Mouse (Mus musculus): ENCODE data around the gene Macf1.
"Not testable (repeated sequence)": the region's sequence is repeated elsewhere in the genome, so short reads cannot be mapped to it uniquely, and the experiment has no call there.

The Macf1 gene

DNA sequence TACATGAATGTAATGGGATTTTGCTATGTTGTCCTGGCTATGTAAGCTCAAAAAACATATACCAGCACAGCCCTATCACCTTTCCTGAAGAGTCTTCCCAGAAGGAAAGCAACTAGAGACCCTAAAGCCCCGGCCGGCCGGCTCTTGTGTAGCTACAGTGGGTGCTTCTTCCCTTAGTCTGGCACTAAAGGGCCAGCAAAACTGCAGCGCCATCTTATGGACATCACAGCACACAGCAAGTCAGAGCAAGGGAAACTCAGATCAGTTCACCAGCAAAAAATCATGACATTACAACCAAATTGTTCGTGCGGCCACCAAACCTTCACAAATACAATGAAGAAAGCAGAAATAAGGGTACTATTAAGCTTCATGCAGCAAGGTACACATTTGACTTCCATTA, 154.9 kb downstream of the Macf1 start:
- no peak for DNase-seq

DNA sequence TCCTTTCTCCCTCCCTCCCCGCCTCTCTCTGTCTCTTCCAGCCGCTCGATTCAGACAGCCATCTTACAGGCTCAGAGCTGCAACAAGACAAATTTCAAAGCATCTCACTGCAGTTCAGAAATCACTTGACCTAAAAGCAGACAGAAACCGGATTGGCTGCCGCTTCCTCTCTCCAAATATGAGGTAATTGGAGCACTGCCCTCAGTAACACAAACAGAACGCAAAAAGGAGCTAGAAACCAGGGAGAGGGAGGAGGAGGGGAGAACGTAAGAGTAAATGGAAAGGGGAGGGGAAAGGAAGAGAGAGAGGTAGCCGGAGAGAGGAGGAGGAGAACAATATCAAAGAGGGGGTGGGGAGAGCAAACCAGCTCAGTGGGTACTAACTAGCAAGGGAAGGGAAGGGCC, 156.6 kb downstream of the Macf1 start:
- DNase-seq = no peak

- no peak for DNase-seq
Observed at GRCm38 (mm10) chr4:123526779-123527280, 157.3 kb downstream of the Macf1 start.

DNA sequence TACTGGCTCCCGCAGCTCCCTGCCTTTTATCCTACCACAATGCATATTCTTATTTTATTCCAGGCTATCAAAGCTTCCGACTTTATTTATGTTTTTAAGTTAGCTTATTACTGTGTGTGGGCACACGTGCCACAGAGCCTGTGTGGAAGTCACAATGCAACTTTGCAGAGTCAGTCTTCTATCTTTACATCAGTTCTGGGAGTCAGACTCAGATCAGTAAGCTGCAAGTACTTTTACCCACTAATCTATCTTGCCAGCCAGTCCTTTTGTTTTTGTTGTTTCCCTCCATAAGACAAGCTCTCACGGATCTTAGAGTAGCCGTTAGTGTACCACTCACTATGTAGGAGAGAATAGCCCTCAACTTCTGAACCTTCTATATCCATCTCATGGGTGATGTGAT, 159.4 kb downstream of the Macf1 start:
- DNase-seq = no peak

DNA sequence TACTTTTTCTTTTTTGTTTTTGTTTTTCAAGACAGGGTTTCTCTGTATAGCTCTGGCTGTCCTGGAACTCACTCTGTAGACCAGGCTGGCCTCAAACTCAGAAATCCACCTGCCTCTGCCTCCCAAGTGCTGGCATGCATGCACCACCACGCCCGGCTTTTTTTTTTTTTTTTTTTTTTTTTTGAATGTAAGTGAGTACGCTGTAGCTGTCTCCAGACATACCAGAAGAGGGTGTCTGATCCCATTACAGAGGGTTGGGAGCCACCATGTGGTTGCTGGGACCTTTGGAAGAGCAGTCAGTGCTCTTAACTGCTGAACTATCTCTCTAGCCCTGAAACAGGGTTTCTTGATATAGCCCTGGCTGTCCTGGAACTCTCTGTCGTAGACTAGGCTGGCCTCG, 164.0 kb downstream of the Macf1 start:
- DNase-seq = not testable (repeated sequence)

DNA sequence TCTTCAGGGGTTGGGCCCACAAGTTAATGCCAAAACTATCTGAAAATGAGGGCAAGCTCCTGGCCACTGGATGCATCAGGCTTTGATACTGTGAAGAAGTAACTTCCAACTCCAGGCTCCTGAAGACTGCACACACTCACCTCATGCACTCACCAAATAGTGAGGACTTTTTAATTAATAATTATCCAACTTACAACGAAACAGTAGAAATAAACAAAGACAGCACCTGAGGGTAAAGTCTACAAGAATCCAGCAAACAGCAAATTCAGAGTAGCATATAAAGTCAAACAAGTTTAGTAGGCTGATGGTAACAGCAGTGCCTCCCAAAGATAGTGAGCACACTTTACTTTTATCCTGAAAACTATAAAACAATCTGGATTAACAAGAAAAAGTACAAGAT, 168.5 kb downstream of the Macf1 start:
- no peak for DNase-seq

- no peak for DNase-seq
Observed at GRCm38 (mm10) chr4:123510201-123510600, 174.0 kb downstream of the Macf1 start.

GRCm38 (mm10) chr4:123489086-123489485, 195.1 kb downstream of the Macf1 start:
- DNase-seq = no peak

- DNase-seq = no peak
Observed at GRCm38 (mm10) chr4:123479991-123480390, 204.2 kb downstream of the Macf1 start.

DNA sequence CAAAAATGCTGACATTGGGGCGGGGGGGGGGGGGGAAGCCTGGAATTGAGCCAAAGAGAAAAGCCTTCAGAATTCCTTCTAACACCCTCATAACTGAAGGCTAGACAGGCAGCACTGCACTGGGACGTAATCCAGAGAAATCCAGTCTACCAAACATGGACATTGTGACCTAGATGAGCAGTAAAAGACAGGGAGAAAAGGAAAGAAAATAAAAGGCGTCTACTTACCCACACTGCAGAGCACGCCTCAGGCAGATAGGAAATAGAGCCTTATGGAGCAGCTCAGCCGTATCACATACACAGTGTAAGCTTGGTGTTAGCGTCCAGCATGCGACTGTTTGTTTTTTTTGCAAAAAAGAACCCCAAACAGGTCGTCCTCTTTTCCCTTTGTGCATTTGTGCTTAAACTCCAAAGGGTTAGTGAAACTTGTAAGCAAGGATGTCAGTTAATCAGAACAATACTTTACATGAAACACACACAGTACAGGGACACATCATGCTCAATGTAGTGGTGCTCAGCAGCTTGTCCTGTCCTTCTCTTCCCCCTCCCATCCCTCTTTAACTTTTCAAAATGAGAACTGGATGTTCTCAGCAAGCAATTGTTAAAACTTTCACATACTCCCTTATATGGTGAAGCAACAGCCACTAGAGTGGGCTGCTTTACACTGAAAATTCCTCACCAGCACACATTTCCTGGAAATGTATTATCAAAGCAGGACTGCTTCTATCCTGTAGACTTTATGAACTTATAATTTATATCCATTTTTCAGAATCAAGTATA, 205.3 kb downstream of the Macf1 start:
- no peak for DNase-seq

- DNase-seq = no peak
Observed at GRCm38 (mm10) chr4:123465799-123466198, 218.4 kb downstream of the Macf1 start.

GRCm38 (mm10) chr4:123460595-123461272, 223.4 kb downstream of the Macf1 start:
- DNase-seq = no peak

- DNase-seq = no peak
Observed at GRCm38 (mm10) chr4:123454871-123455640, 229.1 kb downstream of the Macf1 start.

DNA sequence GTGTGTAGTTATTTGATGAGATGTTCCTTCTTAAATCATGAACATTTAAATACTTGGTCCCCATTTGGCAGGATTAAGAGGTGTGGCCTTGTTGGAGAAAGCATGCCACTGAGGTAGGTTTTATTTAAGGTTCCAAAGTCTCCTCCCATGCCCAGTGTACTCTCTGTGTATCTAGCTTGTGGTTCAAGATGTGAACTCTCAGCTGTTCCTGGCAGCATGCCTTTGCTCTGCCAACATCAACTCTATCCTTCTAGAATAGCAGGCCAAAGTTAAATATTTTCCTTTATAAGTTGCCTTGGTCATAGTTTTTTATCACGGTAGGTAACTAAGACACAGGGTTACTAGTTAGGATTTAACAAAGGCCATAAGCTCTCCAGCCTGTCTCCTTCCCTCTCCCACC, 230.4 kb downstream of the Macf1 start:
- no peak for DNase-seq

DNA sequence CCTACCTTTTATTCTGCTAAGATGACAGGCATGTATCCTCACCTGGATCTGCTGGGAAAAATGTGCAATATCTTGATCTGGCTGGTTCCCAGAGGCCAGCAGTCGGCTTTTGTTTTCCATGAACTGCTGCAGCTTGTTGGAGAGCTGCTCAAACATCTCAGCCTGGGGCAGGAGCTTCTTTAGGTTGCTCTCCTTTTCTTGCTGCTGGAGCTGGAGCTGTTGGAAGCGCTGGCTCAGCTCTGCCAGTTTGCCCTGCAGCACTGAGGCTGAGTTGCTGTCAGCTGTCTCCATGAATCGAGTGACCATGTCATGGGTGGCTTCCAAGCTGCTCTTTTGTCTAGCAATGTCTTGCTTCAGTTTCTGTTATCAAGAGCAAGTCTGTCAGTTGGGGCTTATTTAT, 232.2 kb downstream of the Macf1 start:
- DNase-seq = no peak

- DNase-seq = no peak
Observed at GRCm38 (mm10) chr4:123449304-123449703, 234.9 kb downstream of the Macf1 start.

GRCm38 (mm10) chr4:123448015-123448414, 236.1 kb downstream of the Macf1 start:
- no peak for DNase-seq

- DNase-seq = no peak
Observed at GRCm38 (mm10) chr4:123447251-123447650, 236.9 kb downstream of the Macf1 start.

GRCm38 (mm10) chr4:123446754-123447153, 237.4 kb downstream of the Macf1 start:
- DNase-seq = no peak

- DNase-seq = not testable (repeated sequence)
Observed at GRCm38 (mm10) chr4:123446221-123446620, 237.9 kb downstream of the Macf1 start.

DNA sequence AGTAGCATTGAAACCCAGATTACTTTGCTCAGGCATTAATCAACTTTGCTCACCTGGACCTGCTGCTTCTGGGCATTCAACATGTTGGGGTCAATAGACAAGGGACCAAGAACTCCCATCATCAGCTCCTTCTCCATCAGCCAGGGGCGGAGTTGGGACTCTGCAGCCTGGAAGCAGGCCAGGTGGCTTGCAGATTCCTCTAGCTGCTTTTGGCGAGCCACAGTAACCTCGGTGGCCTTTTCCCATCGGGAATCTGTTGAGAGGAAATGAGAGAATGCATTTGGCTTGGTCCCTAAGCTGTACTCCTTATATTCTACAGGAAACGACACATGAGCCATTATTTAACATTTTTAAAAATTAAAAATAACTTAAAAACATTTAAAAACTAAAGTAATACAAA, 245.7 kb downstream of the Macf1 start:
- DNase-seq = no peak

- DNase-seq = no peak
Observed at GRCm38 (mm10) chr4:123433171-123433570, 251.0 kb downstream of the Macf1 start.

- no peak for DNase-seq
Observed at GRCm38 (mm10) chr4:123431936-123432335, 252.2 kb downstream of the Macf1 start.
